In genomic region chr10:80179068-80180051, GRCm38 (mm10) we compare ENCODE assay signal across 8 mouse cellular contexts. TPM values are rescaled to one million over a fixed set of nuclear protein-coding genes. Genes with fewer than 3 reads are reported as not detected.
DNase-seq lines count a peak whose midpoint lies in the region; ATAC-seq and TF ChIP-seq lines count a peak whose summit lies in the region.

TSS of gene Efna2 (plus strand) at chr10:80179482.

- H3K4me1 ChIP-seq in forebrain, postnatal 0 days (ENCODE audit: insufficient read depth), result peaks cover 18% of the 10 kb centered on the region
- 0 out of 2 replicates have a peak, but pooled peaks cover 3% of the 10 kb centered on the region for H3K4me1 ChIP-seq in kidney, postnatal 0 days (replicated peaks; ENCODE audit: insufficient read depth, low read length)
- peaks cover 18% of the 10 kb centered on the region; the same call in 1 of the 2 replicates for H3K4me1 ChIP-seq in midbrain, postnatal 0 days (ENCODE audit: insufficient read depth, low read length)

- H3ac ChIP-seq in C2C12 (ENCODE audit: control insufficient read depth, insufficient read length, low read depth), result peak within 1 kb of the TSS; percentile 77

- H3K27ac ChIP-seq in forebrain, postnatal 0 days (ENCODE audit: low read depth, low read length), result peak within 1 kb of the TSS; percentile 78
- H3K27ac ChIP-seq in kidney, postnatal 0 days, result no peak within 1 kb of the TSS
- peak within 1 kb of the TSS; percentile 67 for H3K27ac ChIP-seq in midbrain, postnatal 0 days (ENCODE audit: low read depth, low read length)

- TF ChIP-seq CTCF in C2C12 (IDR thresholded peaks at IDR 0.05; ENCODE audit: control insufficient read depth, insufficient read depth, insufficient read length), result no peak
- peak; percentile 13; the same call in 1 of the 2 replicates for TF ChIP-seq CTCF in forebrain, postnatal 0 days (IDR thresholded peaks at IDR 0.05; ENCODE audit: low read depth)
- peak; percentile 19; the same call in 1 of the 2 replicates for TF ChIP-seq CTCF in kidney, postnatal 0 days (IDR thresholded peaks at IDR 0.05; ENCODE audit: low read depth)
- peak; percentile 13; the same call in 1 of the 2 replicates for TF ChIP-seq CTCF in midbrain, postnatal 0 days (IDR thresholded peaks at IDR 0.05)

- H3K9me3 ChIP-seq in forebrain, postnatal 0 days (ENCODE audit: low read length), result no peaks in the 10 kb centered on the region
- no peaks in the 10 kb centered on the region for H3K9me3 ChIP-seq in kidney, postnatal 0 days (replicated peaks; ENCODE audit: low read length)
- no peaks in the 10 kb centered on the region for H3K9me3 ChIP-seq in midbrain, postnatal 0 days (ENCODE audit: low read length)

- peak; percentile 77 for ATAC-seq in forebrain, postnatal 0 days
- ATAC-seq in kidney, postnatal 0 days (replicated peaks; ENCODE audit: low FRiP score, low read depth), result peak; percentile 33
- peak; percentile 45 for ATAC-seq in midbrain, postnatal 0 days (ENCODE audit: low FRiP score)
- ATAC-seq in erythroid progenitor cell, adult 5-6 weeks (replicated peaks; ENCODE audit: low FRiP score, poor library complexity, severe bottlenecking), result no peak

- H3K4me3 ChIP-seq in C2C12 (ENCODE audit: insufficient read depth, poor library complexity, severe bottlenecking), result peak within 1 kb of the TSS; percentile 31
- peak within 1 kb of the TSS; percentile 78 for H3K4me3 ChIP-seq in forebrain, postnatal 0 days (ENCODE audit: low read depth, low read length)
- H3K4me3 ChIP-seq in kidney, postnatal 0 days (replicated peaks; ENCODE audit: low read depth, low read length), result peak within 1 kb of the TSS; percentile 69
- H3K4me3 ChIP-seq in midbrain, postnatal 0 days (ENCODE audit: low read depth, low read length), result peak within 1 kb of the TSS; percentile 68

- 4% methylated on average over 69 of the region's 106 CpGs for WGBS in forebrain, postnatal 0 days
- 5% methylated on average over 82 of the region's 106 CpGs for WGBS in kidney, postnatal 0 days
- 1% methylated on average over 55 of the region's 106 CpGs for WGBS in midbrain, postnatal 0 days

- H3K4me2 ChIP-seq in forebrain, postnatal 0 days (ENCODE audit: low read depth), result peak within 1 kb of the TSS; percentile 68
- peak within 1 kb of the TSS; percentile 70 for H3K4me2 ChIP-seq in kidney, postnatal 0 days (ENCODE audit: low read length)
- peak within 1 kb of the TSS; percentile 86 for H3K4me2 ChIP-seq in midbrain, postnatal 0 days (ENCODE audit: low read depth, low read length, poor library complexity, severe bottlenecking)

- H3K79me3 ChIP-seq in C2C12 (ENCODE audit: low read depth), result no peaks in the 10 kb centered on the region

- peak; percentile 18 for DNase-seq in gastrocnemius, adult 18-20 months (ENCODE audit: low spot score)
- DNase-seq in gastrocnemius, adult 8-10 months (ENCODE audit: low spot score in 2 of 2), result no peak
- peak; percentile 66 for DNase-seq in cerebellum, adult 11-12 months
- peak; percentile 80 for DNase-seq in forebrain, postnatal 0 days
- DNase-seq in kidney, postnatal 0 days (ENCODE audit: low spot score), result no peak
- peak; percentile 70 for DNase-seq in midbrain, postnatal 0 days (ENCODE audit: low spot score)

- no peaks in the 10 kb centered on the region for H3K27me3 ChIP-seq in C2C12 (ENCODE audit: control insufficient read depth, insufficient read depth, insufficient read length)
- no peaks in the 10 kb centered on the region for H3K27me3 ChIP-seq in forebrain, postnatal 0 days (ENCODE audit: insufficient read depth, low read length)
- H3K27me3 ChIP-seq in kidney, postnatal 0 days (ENCODE audit: insufficient read depth, low read length), result no peaks in the 10 kb centered on the region
- no peaks in the 10 kb centered on the region for H3K27me3 ChIP-seq in midbrain, postnatal 0 days (ENCODE audit: insufficient read depth, low read length)

- H3K9ac ChIP-seq in forebrain, postnatal 0 days, result peak within 1 kb of the TSS; percentile 81
- H3K9ac ChIP-seq in kidney, postnatal 0 days (ENCODE audit: low read depth, low read length), result peak within 1 kb of the TSS; percentile 79
- H3K9ac ChIP-seq in midbrain, postnatal 0 days (replicated peaks; ENCODE audit: low read length, poor library complexity, severe bottlenecking), result peak within 1 kb of the TSS; percentile 81

- H3K36me3 ChIP-seq in C2C12 (ENCODE audit: control insufficient read depth, insufficient read depth), result no peaks in the 10 kb centered on the region
- H3K36me3 ChIP-seq in forebrain, postnatal 0 days (ENCODE audit: insufficient read depth), result no peaks in the 10 kb centered on the region
- no peaks in the 10 kb centered on the region for H3K36me3 ChIP-seq in kidney, postnatal 0 days (ENCODE audit: insufficient read depth, low read length)
- no peaks in the 10 kb centered on the region for H3K36me3 ChIP-seq in midbrain, postnatal 0 days (ENCODE audit: insufficient read depth, low read length)

- no peaks in the 10 kb centered on the region for H3K79me2 ChIP-seq in C2C12 (ENCODE audit: control insufficient read depth, insufficient read depth)

TF ChIP-seq in C2C12, 6 proteins besides CTCF, POLR2A, EP300 and RAD21:
- TF ChIP-seq CEBPB (IDR thresholded peaks at IDR 0.05; ENCODE audit: low read depth) (no peak), MYOD1 (IDR thresholded peaks at IDR 0.05; ENCODE audit: control insufficient read depth, insufficient read length, low read depth) (no peak), MYOG (IDR thresholded peaks at IDR 0.05; ENCODE audit: control insufficient read depth, extremely low read depth, insufficient read length) (no peak), USF1 (IDR thresholded peaks at IDR 0.05; ENCODE audit: low read depth) (no peak), MAX (IDR thresholded peaks at IDR 0.05) (no peak), FOSL1 (IDR thresholded peaks at IDR 0.05; ENCODE audit: insufficient read depth, low read length, poor library complexity, severe bottlenecking) (no peak)

RNA-seq across cellular contexts. Expression of gene Efna2, which starts in this region (rescaled TPM):
- under 1 TPM; 0.24 to 0.48 TPM for total RNA-seq in gastrocnemius, adult 18-20 months (2021)
- under 1 TPM; 0.19 to 0.48 (median 0.36) TPM for total RNA-seq in gastrocnemius, adult 8-10 months (2022)
- polyA plus RNA-seq in C2C12 (2012; fragmentation: generic; extraction: Trizol), result 3.2 TPM
- total RNA-seq in forebrain, postnatal 0 days (2014; rRNA removed), result 29.0 and 30.9 TPM in 2 replicates
- 30.6 and 31.3 TPM in 2 replicates for polyA plus RNA-seq in forebrain, postnatal 0 days (2015; fragmentation: Nextera tagmentation; extraction: Ambion mirVana)
- 10.2 and 10.5 TPM in 2 replicates for polyA plus RNA-seq in kidney, postnatal 0 days (2015; fragmentation: Nextera tagmentation; extraction: Ambion mirVana)
- total RNA-seq in midbrain, postnatal 0 days (2014; rRNA removed), result 45.1 and 51.1 TPM in 2 replicates
- polyA plus RNA-seq in midbrain, postnatal 0 days (2015; fragmentation: Nextera tagmentation; extraction: Ambion mirVana), result 52.1 and 58.4 TPM in 2 replicates
- not detected in 2 replicates for total RNA-seq in erythroid progenitor cell, adult 5-6 weeks (2015; ENCODE audit: low replicate concordance)
- total RNA-seq in erythroid progenitor cell, adult 5-6 weeks (2017; ENCODE audit: low replicate concordance), result not detected in 2 replicates

Comparison
In these comparisons a context has a peak if more than half of its experiments do, and no peak if none do; other contexts are left out.
1. RNA of gene Efna2 (total RNA-seq): 45.1 to 51.1 TPM in midbrain, postnatal 0 days and 29.0 to 30.9 TPM in forebrain, postnatal 0 days; 0.24 to 0.48 TPM in gastrocnemius, adult 18-20 months, 0.19 to 0.48 TPM in gastrocnemius, adult 8-10 months and not detected in erythroid progenitor cell, adult 5-6 weeks; every median in the first group is over 10 times any median in the second.
2. Peak in DNase-seq in gastrocnemius, adult 18-20 months; RNA of the gene not detected or under 1 TPM.
3. DNase-seq: peak in cerebellum, adult 11-12 months (single experiment), forebrain, postnatal 0 days (single experiment) and midbrain, postnatal 0 days (single experiment); none in gastrocnemius, adult 8-10 months (0 of 2) and kidney, postnatal 0 days (single experiment).
4. Peak in every context shown above with its lines, with median percentiles within 50 percentile points of each other: H3K4me3 ChIP-seq, H3K4me2 ChIP-seq and H3K9ac ChIP-seq.